Mouse (Mus musculus) megakaryocyte, embryonic 14.5 days (primary cell): ENCODE measurements at regions not wholly inside any gene's neighbourhood (a gene's known extent, or its start where the extent isn't known, plus 50 kb on each side); places are given as distances from the start of the nearest gene placed in this dataset.

Source experiments
- FLI1 ChIP-seq: IDR thresholded peaks from 2 replicates; pipeline ENCODE4 v1.6.1; 2012; ENCODE audit warnings: low read length, inconsistent platforms, mixed read lengths
- GATA1 ChIP-seq: IDR thresholded peaks from 3 replicates; pipeline ENCODE4 v1.6.1; 2012; ENCODE audit warnings: mixed read lengths, low read length, inconsistent platforms, borderline replicate concordance

GRCm38 (mm10) chr12:10168581-10168980, 201.2 kb upstream of the Nt5c1b start:
- TF ChIP-seq GATA1 (no peak), FLI1 (no peak)
